Mouse (Mus musculus) liver, postnatal 0 days (tissue): ENCODE data around the gene Zmynd11.

ENCODE experiments used
- CTCF ChIP-seq: sonication (generic); IDR thresholded peaks from 2 replicates; pipeline ENCODE4 v1.5.1; 2016; ENCODE audit warnings: antibody characterized with exemption, low read depth
- EP300 ChIP-seq: IDR thresholded peaks from 2 replicates; pipeline ENCODE4 v1.6.1; 2016; ENCODE audit warnings: antibody characterized with exemption, low read depth, mild to moderate bottlenecking

DNA sequence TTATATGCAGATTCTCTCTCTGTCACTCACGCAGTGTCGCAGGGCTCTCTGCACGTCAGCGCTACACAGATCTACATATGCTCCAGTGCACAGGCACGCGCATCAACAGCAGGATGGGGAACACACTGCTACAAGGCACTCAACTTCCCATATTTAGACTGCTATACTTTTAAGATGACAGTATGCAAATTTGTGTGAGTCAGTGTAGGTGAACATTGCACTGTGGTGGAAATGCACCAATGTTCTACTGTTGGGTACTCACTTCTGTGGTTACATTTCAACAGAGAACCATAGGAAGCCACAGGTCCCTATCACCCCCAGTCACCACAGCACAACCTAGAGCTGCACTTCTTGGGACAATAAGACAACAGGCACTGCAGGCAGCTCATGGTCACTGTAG is 5.1 kb downstream of the Zmynd11 start:
- TF ChIP-seq EP300 (no peak), CTCF (no peak)
